Mouse (Mus musculus) stomach, adult 2 months (tissue): ENCODE data around the gene Cavin1. TPM values are rescaled to one million over a fixed set of nuclear protein-coding genes. Genes with fewer than 3 reads are reported as not detected.

Experiments
- polyA plus RNA-seq: library from polyadenylated mRNA; depleted of rRNA; stranded (reverse); fragments of >200 nt; gene quantifications from 2 replicates; pipeline ENCODE4 v1.2.3, GENCODE M21; 2012; rRNA removed

The Cavin1 gene
- 51.6 and 78.4 TPM in 2 replicates for polyA plus RNA-seq

GRCm38 (mm10) chr11:100970557-100970937 lies at the start of gene Cavin1:
TSS of gene Cavin1 (minus strand) at chr11:100970887.

GRCm38 (mm10) chr11:101009046-101009887 lies 38.6 kb upstream of the Cavin1 start, which contains the start of gene Atp6v0a1:
TSS of gene Atp6v0a1 (plus strand) at chr11:101009452.

GRCm38 (mm10) chr11:100939512-100940151 lies 31.1 kb downstream of the Cavin1 start, which contains the start of gene Stat3:
TSS of gene Stat3 (minus strand) at chr11:100939540.

Other genes with a start within 250 kb of the Cavin1 start
- gene Rab5c, start 232.7 kb downstream of the Cavin1 start, polyA plus RNA-seq, result 128 and 132 TPM in 2 replicates
- not detected in 2 replicates for gene Kcnh4, start 210.9 kb downstream of the Cavin1 start, polyA plus RNA-seq
- gene Hcrt, start 208.0 kb downstream of the Cavin1 start, polyA plus RNA-seq, result not detected in 2 replicates
- 5.9 and 6.6 TPM in 2 replicates for gene Ghdc, start 199.9 kb downstream of the Cavin1 start, polyA plus RNA-seq
- 7.1 and 7.4 TPM in 2 replicates for gene Stat5b, start 120.2 kb downstream of the Cavin1 start, polyA plus RNA-seq
- gene Stat5a, start 111.5 kb downstream of the Cavin1 start, polyA plus RNA-seq, result 12.2 and 12.6 TPM in 2 replicates
- gene Stat3, start 31.3 kb downstream of the Cavin1 start, polyA plus RNA-seq, result 31.8 and 35.5 TPM in 2 replicates
- gene Atp6v0a1, start 38.6 kb upstream of the Cavin1 start, polyA plus RNA-seq, result 46.3 and 53.1 TPM in 2 replicates
- gene Naglu, start 99.1 kb upstream of the Cavin1 start, polyA plus RNA-seq, result 19.1 and 22.4 TPM in 2 replicates
- 0.17 and 0.28 TPM in 2 replicates for gene Hsd17b1, start 107.5 kb upstream of the Cavin1 start, polyA plus RNA-seq
- gene Coasy, start 111.7 kb upstream of the Cavin1 start, polyA plus RNA-seq, result 21.0 and 26.1 TPM in 2 replicates
- gene Mlx, start 116.4 kb upstream of the Cavin1 start, polyA plus RNA-seq, result 30.3 and 32.5 TPM in 2 replicates
- gene Psmc3ip, start 124.5 kb upstream of the Cavin1 start, polyA plus RNA-seq, result 0.12 and 0.17 TPM in 2 replicates
- gene Retreg3, start 149.0 kb upstream of the Cavin1 start, polyA plus RNA-seq, result 22.6 and 22.7 TPM in 2 replicates
- 8.8 and 9.5 TPM in 2 replicates for gene Tubg1, start 149.1 kb upstream of the Cavin1 start, polyA plus RNA-seq
- gene Tubg2, start 185.0 kb upstream of the Cavin1 start, polyA plus RNA-seq, result 2.2 and 2.7 TPM in 2 replicates
- gene Cntnap1, start 199.6 kb upstream of the Cavin1 start, polyA plus RNA-seq, result 2.1 and 3.0 TPM in 2 replicates
- gene Plekhh3, start 200.5 kb upstream of the Cavin1 start, polyA plus RNA-seq, result 48.6 and 67.7 TPM in 2 replicates
- gene Ccr10, start 204.6 kb upstream of the Cavin1 start, polyA plus RNA-seq, result 0.55 TPM in 1 of 2 replicates, not detected in the other